9 mouse cellular contexts compared by ENCODE assay signal in the genomic region with DNA sequence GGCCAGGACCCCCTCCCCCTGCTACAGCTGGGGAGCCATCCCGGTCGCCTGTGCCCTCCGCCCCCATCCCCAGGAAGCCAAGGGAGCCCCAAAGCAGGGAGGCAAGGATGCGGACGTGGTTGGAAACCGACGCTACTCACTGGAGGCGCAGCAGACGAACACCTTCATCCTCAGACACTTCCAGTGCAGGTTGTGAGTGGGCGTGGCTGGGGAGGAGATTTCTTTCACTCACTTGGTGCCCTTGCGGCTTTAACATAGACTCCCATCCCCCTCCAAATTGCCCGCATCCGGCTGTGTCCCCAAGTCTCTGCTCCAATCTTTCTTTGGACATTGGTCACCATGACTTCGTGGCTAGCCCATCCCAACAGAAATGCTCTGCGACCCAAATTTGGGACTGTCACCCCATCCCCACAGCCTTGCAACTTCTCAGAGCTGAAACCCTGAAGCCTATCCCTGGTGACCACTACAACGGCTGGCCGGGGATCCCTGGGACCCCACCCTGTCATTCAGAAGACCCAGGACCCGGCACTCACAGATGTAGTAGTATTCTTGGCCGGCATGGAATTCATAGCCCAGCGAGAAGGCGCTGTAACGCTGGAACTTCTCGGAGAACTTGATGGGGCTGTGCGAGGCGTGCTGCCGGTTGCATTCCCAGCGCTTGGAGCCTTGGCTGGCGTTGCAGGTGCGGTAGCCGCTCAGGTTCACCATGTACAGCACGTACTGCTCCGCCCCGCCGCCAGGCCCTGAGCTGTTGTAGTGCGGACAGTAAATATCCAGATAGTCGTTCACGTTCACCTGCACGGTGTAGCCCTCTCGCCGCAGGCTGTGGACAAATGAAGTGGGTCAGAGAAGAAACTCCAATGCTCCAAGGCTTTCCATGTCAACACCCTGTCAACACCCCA. TPM values are rescaled to one million over a fixed set of nuclear protein-coding genes. Genes with fewer than 3 reads are reported as not detected.
DNase-seq lines count a peak whose midpoint lies in the region; ATAC-seq and TF ChIP-seq lines count a peak whose summit lies in the region.
"Had no signal": no experiment of that assay in that cellular context is flagged by ENCODE, and none has a peak within 500 bp of the region (broad histone marks: within the 10 kb centered on the region; RNA-seq: fewer than 3 reads in every experiment).

No protein-coding gene starts in this region.

- H3K36me3 ChIP-seq in hindbrain, embryonic 13.5 days, result peaks cover 19% of the 10 kb centered on the region
- H3K36me3 ChIP-seq in lung, embryonic 16.5 days (ENCODE audit: control insufficient read depth, insufficient read depth, low read length), result no peaks in the 10 kb centered on the region

- peak overlapping the region; percentile 51 for H3K4me2 ChIP-seq in hindbrain, embryonic 13.5 days
- H3K4me2 ChIP-seq in lung, embryonic 16.5 days (ENCODE audit: low read depth, low read length), result peak overlapping the region; percentile 77

- H3K4me3 ChIP-seq in left cerebral cortex, adult 2 months, result 0 out of 2 replicates have a peak overlapping the region, but pooled peaks have one; percentile 1
- H3K4me3 ChIP-seq in hindbrain, embryonic 13.5 days, result peak overlapping the region; percentile 23
- H3K4me3 ChIP-seq in lung, embryonic 16.5 days (ENCODE audit: low read length), result peak overlapping the region; percentile 49

- no peak; the same call in 1 of the 2 replicates for TF ChIP-seq CTCF in left cerebral cortex, adult 2 months (IDR thresholded peaks at IDR 0.05)

- DNase-seq in left cerebral cortex, adult 2 months (ENCODE audit: extremely low spot score in 1 of 2, low spot score in 2 of 2), result no peak
- DNase-seq in left cerebral cortex, adult 11 months (ENCODE audit: low spot score), result no peak
- peak; percentile 34 to 43 for DNase-seq in cerebellum, postnatal 25 days
- DNase-seq in frontal cortex, postnatal 10 days (ENCODE audit: low spot score in 2 of 2), result no peak
- DNase-seq in layer of hippocampus, adult 9-11 months, result no peak
- DNase-seq in gastrocnemius, postnatal 10 days, result no peak

- H3K27me3 ChIP-seq in hindbrain, embryonic 13.5 days, result peaks cover 46% of the 10 kb centered on the region
- H3K27me3 ChIP-seq in lung, embryonic 16.5 days (ENCODE audit: control insufficient read depth, insufficient read depth, low read depth, low read length), result peaks cover 33% of the 10 kb centered on the region

- H3K4me1 ChIP-seq in hindbrain, embryonic 13.5 days (replicated peaks), result peaks cover 66% of the 10 kb centered on the region
- H3K4me1 ChIP-seq in lung, embryonic 16.5 days (replicated peaks; ENCODE audit: control insufficient read depth, insufficient read depth, low read length), result peaks cover 38% of the 10 kb centered on the region

- H3K9ac ChIP-seq in hindbrain, embryonic 13.5 days, result peak overlapping the region; percentile 63
- peak overlapping the region; percentile 57 for H3K9ac ChIP-seq in lung, embryonic 16.5 days (ENCODE audit: low read length)

- H3K9me3 ChIP-seq in hindbrain, embryonic 13.5 days, result no peaks in the 10 kb centered on the region
- H3K9me3 ChIP-seq in lung, embryonic 16.5 days (ENCODE audit: control insufficient read depth, low read length), result no peaks in the 10 kb centered on the region

- WGBS in hindbrain, embryonic 13.5 days, result 7% methylated on average over 40 of the region's 40 CpGs
- 6% methylated on average over 40 of the region's 40 CpGs for WGBS in lung, embryonic 16.5 days

- no peak for ATAC-seq in hindbrain, embryonic 13.5 days (ENCODE audit: low FRiP score)
- peak; percentile 53 for ATAC-seq in lung, embryonic 16.5 days (ENCODE audit: low read depth)

- peak overlapping the region; percentile 41 for H3K27ac ChIP-seq in left cerebral cortex, adult 2 months
- H3K27ac ChIP-seq in hindbrain, embryonic 13.5 days, result peak overlapping the region; percentile 23; the same call in 1 of the 2 replicates
- peak overlapping the region; percentile 70 for H3K27ac ChIP-seq in lung, embryonic 16.5 days (ENCODE audit: low read length)
- H3K27ac ChIP-seq: macrophage had no signal

- intact Hi-C loops in left cerebral cortex, adult 2 months (cut with DNase I), result loop anchor here (1.0 to 5.0 kb wide), 4 partner anchors 23 to 541 kb away; no protein-coding TSS in a partner anchor

RNA-seq across cellular contexts. Expression of a gene that starts 6.6 kb away (rescaled TPM):
- 10 to 100 TPM; 49.3 to 55.0 TPM for total RNA-seq in left cerebral cortex, adult 2 months (2021)
- polyA plus RNA-seq in hindbrain, embryonic 13.5 days (2015; fragmentation: Nextera tagmentation; extraction: Ambion mirVana), result 46.8 and 49.7 TPM in 2 replicates
- 7.1 and 7.5 TPM in 2 replicates for polyA plus RNA-seq in lung, embryonic 16.5 days (2015; fragmentation: Nextera tagmentation; extraction: Ambion mirVana)
- total RNA-seq in gastrocnemius, postnatal 10 days (2021), result not detected
- polyA plus RNA-seq: macrophage had no signal

RNA-seq across cellular contexts. Expression of a gene that starts 21.6 kb away (rescaled TPM):
- total RNA-seq in left cerebral cortex, adult 2 months (2021), result under 1 TPM in 1 of 2 experiments, not detected in 1; 0.21 TPM
- 8.6 and 9.8 TPM in 2 replicates for polyA plus RNA-seq in hindbrain, embryonic 13.5 days (2015; fragmentation: Nextera tagmentation; extraction: Ambion mirVana)
- 19.8 and 24.7 TPM in 2 replicates for polyA plus RNA-seq in lung, embryonic 16.5 days (2015; fragmentation: Nextera tagmentation; extraction: Ambion mirVana)
- 1 to 10 TPM in 1 of 2 experiments, under 1 TPM in 1; 0.82 to 1.9 TPM for total RNA-seq in gastrocnemius, postnatal 10 days (2021)
- polyA plus RNA-seq: macrophage had no signal

RNA-seq across cellular contexts. Expression of a gene that starts 33.6 kb away (rescaled TPM):
- 100 to 1,000 TPM; 106 to 115 TPM for total RNA-seq in left cerebral cortex, adult 2 months (2021)
- 41.5 and 47.0 TPM in 2 replicates for polyA plus RNA-seq in hindbrain, embryonic 13.5 days (2015; fragmentation: Nextera tagmentation; extraction: Ambion mirVana)
- polyA plus RNA-seq in lung, embryonic 16.5 days (2015; fragmentation: Nextera tagmentation; extraction: Ambion mirVana), result 75.1 and 76.0 TPM in 2 replicates
- total RNA-seq in gastrocnemius, postnatal 10 days (2021), result 10 to 100 TPM; 32.6 to 48.1 TPM

RNA-seq across cellular contexts. Expression of a gene that starts 35.2 kb away (rescaled TPM):
- 1 to 10 TPM; 5.5 to 5.9 TPM for total RNA-seq in left cerebral cortex, adult 2 months (2021)
- polyA plus RNA-seq in hindbrain, embryonic 13.5 days (2015; fragmentation: Nextera tagmentation; extraction: Ambion mirVana), result 12.1 and 12.4 TPM in 2 replicates
- 97.2 and 104 TPM in 2 replicates for polyA plus RNA-seq in lung, embryonic 16.5 days (2015; fragmentation: Nextera tagmentation; extraction: Ambion mirVana)
- total RNA-seq in gastrocnemius, postnatal 10 days (2021), result 10 to 100 TPM; 21.1 to 26.3 TPM

RNA-seq across cellular contexts. Expression of a gene that starts 45.6 kb away (rescaled TPM):
- under 1 TPM; 0.29 to 0.40 TPM for total RNA-seq in left cerebral cortex, adult 2 months (2021)
- polyA plus RNA-seq in hindbrain, embryonic 13.5 days (2015; fragmentation: Nextera tagmentation; extraction: Ambion mirVana), result 0.14 and 0.17 TPM in 2 replicates
- polyA plus RNA-seq in lung, embryonic 16.5 days (2015; fragmentation: Nextera tagmentation; extraction: Ambion mirVana), result 0.06 TPM in 1 of 2 replicates, not detected in the other
- total RNA-seq in gastrocnemius, postnatal 10 days (2021), result not detected
- polyA plus RNA-seq: macrophage had no signal

Comparison
In these comparisons a context has a peak if more than half of its experiments do, and no peak if none do; other contexts are left out.
1. DNase-seq: peak in cerebellum, postnatal 25 days (2 of 2); none in left cerebral cortex, adult 2 months (0 of 2), left cerebral cortex, adult 11 months (single experiment), frontal cortex, postnatal 10 days (0 of 2), layer of hippocampus, adult 9-11 months (single experiment) and gastrocnemius, postnatal 10 days (single experiment).
2. RNA of a gene that starts 6.6 kb away (total RNA-seq): 49.3 to 55.0 TPM in left cerebral cortex, adult 2 months; not detected in gastrocnemius, postnatal 10 days; every median in the first group is over 10 times any median in the second.
3. Peak in every context shown above with its lines, with median percentiles within 50 percentile points of each other: H3K27ac ChIP-seq and H3K4me3 ChIP-seq.